Mouse (Mus musculus): ENCODE measurements around the gene Aadacl3.

Gene Aadacl3

DNA sequence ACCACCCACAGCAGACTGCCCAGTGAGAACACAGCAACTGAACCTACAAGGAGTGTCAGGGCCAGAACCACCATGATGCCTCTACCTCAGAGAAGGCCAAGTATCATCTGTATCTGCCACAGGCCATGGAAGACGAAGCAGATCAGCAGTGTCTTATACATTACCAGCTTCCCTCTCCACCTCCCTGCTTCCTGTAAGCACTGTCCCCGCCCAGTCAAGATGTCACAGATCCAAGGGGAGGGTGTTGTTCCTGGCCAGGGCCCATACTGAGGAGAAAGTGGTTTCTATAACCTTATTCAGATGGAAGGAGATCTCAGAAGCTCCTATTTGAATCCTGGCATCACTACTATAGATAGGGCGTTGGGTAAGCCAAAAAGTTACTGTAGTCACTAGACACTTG lies at the start of gene Aadacl3:
Aadacl3 (minus strand) TSS at position 101 of the 400 bp plus-strand sequence.
- DNase-seq = no peak

DNA sequence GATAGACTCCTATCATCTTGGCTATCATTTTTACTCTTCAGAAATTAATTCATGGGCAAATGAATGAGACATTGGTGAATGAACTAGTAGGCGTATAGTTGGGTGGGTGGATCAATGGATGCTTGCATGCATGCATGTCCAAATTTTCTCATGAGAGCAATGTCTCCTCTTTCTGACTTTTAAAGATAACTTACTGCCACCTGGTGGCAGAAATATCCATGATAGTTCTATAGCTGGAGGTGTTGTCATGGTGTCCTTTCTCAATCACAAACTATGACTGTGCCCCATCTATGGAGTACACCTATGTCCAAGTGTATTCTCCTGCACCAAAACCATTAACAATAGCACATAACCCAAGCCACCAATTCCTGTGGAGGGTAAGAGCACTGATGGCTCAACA lies 43.0 kb upstream of the Aadacl3 start:
- no peak for DNase-seq

DNA sequence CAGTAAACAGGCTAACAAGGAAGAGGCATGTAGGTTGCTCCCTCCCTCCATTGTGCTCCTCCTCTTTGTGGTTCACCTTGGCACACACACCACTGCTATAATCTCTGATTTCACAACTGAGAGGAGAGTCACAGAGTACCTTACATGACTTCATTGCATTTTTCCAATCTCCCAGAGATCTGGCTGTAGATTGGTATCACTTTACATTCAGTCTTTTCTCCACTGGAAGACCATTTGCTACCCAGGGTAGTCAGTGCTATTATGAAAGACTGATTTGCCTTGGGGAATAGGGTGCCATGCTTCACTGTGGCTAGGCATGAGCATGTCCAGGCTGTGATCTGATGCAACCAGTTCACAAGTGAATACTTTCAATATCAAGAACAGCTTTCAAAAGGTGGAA lies 29.8 kb upstream of the Aadacl3 start:
- DNase-seq = no peak

DNA sequence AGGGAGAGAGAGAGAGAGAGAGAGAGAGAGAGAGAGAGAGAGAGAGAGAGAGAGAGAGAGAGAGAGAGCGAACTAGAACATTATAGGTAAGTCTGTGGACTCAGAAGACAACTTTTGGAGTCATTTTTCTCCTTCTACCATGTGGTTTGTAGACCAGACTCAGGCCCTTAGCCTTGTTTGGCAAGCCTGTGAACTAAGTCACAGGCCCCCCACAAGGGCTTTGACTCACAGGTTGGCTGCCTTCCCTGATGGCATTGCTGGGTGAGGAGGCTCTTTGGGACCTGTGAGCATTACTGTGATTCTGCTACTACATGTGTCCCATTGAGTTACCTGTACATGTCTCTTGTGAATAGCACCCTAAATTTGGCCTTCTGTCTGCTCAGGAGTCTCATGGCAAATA lies 4.5 kb upstream of the Aadacl3 start:
- DNase-seq = no peak

DNA sequence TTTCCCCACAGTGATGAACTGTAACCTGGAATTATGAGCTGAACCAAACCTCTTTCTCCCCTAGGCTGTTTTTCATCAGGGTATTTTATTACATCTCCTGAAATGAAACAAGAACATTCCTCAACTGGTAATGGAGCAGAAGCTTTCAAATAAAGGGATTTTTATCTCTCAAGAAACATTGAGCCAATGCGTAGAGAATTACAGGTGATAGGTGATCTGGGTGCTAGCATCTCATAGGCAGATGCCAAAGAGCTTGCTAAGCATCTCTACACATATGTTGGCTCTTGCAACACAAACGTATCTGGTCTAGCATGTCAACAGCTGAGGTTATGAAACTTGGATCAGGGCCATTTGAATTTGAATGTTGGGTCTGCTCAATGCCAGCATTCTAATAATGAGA lies 1.6 kb upstream of the Aadacl3 start:
- DNase-seq = no peak

DNA sequence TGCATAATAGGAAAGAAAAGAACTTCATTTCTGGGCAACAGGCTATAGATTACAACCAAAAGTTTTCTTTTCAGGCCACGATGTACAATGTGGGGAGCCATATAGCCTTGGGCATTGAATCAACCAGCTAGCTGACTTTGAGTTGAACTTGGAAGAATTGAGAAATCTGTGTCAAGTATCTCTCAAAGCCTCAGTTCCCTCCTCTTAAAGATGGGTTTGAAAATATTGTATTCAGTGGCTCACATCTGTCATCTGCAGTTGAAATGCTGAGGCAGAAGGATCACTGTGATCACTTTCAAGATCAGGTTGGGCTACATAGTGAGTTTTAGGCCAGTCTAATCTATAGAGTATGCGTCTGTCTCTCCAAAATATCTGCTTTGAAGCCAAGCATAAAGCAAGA lies 10.3 kb downstream of the Aadacl3 start, which contains the start of gene Gm9944:
Gm9944 (minus strand) TSS at position 101 of the 400 bp plus-strand sequence.
- no peak for DNase-seq

DNA sequence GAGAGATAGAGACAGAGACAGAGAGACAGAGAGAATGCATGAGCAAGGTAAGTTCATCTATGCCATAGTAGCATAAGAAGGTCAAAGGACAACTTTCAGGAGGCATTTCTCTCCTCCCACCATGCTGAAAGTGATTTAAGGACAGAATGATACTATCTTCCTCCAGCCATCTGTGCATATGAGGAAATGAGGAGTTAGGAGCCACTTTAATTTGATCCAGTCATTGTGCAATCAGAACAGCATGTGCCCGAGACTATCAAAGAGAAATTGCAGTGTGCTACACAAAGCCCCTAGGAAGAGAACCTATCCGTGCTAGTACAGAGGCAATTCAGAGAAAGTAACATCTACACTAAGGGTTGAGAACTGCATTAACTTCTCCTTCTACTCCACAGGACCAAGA lies 15.0 kb downstream of the Aadacl3 start:
- DNase-seq = no peak

DNA sequence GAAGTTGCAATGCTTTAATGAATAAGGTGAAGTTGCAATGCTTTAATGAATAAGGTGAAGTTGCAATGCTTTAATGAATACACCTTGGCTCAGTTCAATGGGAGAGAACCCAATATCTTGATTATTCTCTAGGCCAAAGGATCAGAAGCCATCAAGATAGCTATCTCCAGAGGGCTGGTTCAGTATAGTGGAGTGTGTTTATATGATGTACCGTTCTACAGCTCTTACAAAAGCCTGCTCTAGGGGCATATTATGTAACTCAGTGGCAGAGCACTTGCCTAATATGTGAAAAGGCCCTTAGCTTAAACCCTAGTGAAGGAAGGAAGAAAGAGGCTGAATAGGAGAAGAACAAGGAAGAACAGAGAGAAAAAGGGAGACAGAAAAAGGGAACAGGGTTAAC lies 22.0 kb downstream of the Aadacl3 start:
- DNase-seq = no peak

DNA sequence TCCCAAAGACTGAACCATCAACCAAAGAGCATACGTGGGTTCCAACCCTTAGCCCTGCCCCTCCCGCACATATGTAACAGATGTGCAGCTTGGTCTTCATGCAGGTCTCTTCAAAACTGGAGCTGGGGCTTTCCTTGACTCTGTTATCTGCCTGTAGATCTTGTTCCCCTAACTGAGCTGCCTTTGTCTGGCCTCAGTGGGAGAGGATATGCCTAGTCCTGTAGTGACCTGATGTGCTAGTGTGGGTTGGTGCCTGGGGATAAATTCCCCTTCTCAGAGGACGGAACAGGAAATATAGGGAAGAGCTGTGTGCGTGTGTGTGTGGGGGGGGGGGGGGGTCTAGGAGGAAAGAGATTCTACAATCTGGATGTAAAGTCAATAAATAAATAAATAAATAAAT lies 22.5 kb downstream of the Aadacl3 start:
- no peak for DNase-seq

DNA sequence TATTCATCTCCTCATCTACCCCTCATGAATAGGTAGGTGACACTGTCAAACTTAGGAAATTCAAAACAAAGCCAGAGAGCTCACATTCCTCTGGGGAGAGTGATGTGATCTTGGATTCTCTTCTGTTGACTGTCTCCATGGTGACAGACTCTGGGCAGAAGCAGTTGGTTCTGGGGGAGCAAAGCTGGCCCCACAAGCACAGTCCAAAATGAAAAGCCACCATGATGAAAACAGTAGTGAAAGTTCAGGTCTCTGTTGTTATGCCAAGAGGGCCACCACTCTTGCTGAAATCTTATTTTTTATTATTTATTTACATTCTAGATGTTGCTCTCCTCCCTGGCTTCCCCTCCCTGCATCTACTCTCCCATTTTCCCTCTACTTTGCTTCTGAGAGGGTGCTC lies 24.9 kb downstream of the Aadacl3 start, which contains the start of gene 1700012P22Rik:
1700012P22Rik (minus strand) TSS at position 101 of the 400 bp plus-strand sequence.
- no peak for DNase-seq

DNA sequence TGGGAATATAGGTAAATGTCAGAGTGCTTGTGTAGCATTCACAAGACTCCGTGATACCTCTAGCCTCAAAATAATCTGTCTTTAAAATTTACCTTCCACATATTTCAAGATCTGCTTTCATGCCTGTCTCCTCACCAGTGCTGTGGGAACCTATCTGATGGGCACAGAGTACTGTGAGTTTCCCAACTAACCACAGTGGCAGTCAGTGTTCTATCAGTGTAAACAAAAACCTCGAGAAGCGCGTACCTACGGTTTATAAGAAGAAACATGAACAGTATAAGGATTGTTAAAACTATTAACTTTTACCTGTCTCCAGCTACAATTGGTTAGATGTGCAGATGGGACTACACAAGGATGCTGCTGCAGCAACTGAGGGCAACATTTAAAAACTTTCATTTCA lies 30.3 kb downstream of the Aadacl3 start:
- DNase-seq = no peak

DNA sequence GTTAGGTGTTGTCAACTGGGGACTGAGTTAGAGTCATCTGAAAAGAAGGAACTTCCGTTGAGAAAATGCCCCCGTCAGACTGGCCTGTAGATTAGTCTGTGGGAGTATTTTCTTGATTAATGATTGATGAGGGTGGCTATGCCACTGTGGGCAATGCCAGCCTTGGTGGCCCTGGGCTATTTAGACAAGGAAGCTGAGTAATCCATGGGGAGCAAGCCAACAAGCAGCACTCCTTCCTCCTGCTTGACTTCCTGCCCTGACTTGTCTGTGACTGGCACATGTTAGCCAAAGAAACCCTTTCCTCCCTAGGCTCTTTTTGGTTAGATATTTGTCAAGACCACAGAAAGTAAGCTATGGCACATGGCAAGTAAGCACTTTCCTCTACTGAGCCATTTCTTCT lies 32.8 kb downstream of the Aadacl3 start:
- no peak for DNase-seq

DNA sequence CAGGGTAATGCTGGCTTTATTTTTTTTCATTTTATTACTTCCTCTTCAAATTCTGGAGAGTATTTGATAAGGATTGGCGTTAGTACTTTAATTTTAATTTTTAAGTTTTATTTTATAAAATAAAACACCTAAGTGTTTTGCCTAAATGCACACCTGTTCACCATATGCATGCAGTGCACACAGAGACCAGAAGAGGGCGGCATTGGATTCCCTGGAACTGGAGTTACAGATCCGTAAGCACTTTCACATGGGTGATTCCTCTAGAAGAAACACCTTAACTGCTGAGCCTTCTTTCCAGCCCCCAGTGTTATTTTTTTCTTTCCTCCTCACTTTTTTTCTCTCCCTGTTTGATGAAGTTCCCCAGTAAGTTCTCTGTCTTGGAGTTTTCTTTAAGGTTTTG lies 34.7 kb downstream of the Aadacl3 start:
- DNase-seq = peak; percentile 8

DNA sequence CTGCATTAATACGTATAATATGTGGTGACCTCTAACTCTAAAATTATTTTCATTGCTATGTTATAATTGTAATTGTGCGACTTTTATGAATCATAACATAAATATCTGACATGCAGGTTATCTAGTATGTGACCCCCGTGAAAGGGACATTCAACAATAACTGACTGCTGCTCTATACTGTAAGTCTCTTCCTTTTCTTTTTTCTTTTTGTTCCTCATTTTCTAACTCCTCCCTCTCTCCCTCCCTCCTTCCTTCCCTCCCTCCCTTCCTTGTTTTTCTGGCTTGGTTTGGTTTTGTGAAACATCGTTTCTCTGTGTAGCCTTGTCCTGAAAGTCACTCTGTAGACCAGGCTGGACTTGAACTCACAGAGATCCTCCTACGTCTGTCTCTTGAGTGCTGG lies 39.0 kb downstream of the Aadacl3 start:
- DNase-seq = no peak

DNA sequence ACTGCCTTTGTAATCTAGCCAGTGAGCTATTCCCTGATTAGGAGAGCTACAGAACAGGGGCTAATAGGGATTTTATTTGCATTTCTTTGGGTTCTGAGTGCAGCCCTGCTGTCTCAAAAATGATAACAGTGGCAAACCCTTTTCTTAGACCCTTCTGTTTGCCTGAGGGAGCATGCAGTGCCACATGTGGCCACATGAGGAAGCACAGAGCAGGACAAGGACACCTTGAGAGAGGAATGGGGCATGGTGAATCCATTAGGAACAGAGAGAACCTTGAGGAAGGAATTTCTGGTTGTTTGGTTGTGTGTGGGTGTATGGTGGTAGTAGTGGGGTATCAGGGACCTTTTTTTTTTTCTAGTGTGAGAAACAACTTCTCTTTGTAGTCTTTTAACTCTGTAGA lies 42.9 kb downstream of the Aadacl3 start:
- no peak for DNase-seq

DNA sequence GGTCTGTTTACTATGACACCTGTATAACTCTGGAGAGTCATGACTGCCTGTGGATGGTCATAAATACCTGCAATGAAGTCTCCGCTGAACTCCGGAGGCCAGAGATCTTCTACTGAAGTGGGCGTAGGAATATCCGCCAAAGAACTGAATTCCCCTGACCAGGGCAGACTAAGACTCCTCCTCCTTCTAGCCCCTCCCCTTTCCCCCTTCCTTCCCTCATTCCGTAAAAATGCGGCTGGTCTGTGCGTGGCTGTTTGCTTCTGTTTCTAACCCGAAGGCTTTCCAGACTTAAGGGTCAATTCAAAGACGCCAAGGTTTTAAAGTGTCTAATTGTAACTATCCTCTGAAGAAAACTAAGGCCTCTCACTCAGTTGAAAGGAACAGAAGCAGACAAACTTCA lies 55.3 kb downstream of the Aadacl3 start, which contains the start of gene Pramef12:
Pramef12 (minus strand) TSS at position 175 of the 400 bp plus-strand sequence.
- no peak for DNase-seq

DNA sequence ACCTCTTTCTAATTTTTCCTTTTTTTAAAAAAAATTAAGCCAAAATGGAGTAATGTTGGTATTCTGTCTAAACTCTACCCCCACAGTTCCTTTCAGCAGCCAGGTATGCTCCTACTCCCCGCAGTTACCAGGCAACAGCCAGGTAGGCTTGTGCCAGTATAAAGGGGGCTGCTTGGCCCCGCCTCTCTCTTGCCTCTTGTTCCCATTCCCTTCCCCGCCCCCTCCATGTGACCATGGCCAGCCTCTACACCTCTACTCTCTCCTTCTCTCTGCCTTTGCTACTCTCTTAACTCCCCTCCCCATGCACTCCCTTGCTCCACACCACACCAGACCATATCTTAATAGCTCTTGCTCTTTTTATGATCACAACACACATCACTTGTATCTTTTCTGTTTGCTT lies 57.3 kb downstream of the Aadacl3 start:
- DNase-seq = no peak

DNA sequence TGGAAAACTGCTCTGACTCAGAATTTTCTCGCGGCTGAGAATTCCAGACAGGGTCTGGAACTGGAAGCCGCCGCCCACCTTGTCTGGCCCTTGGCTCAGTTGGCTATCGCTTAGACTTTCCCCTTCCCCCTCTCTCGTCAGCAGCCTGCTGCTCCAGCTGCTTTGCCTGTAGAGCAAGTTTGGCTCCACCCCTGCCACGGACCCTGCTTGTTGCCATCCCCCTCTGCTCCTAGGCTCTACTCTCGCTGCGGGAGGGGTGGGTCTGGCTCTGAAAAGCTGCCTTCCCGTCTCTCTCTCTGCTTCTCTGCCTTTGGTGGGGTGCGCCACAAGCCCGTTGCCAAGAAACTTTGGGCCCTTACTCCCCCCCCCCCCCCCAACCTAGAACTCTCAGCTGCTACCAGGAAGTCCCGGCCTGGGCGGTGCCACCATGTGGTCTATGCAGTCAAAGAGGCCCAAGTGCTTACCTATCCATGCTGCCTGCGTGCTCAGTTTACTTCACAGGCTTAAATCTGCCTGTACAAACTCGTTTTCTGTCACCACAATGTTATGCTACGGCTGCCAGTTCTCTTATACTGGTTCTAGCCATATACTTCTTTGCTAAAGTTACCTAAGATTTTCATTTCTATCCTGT lies 59.0 kb downstream of the Aadacl3 start:
- peak; percentile 40 for DNase-seq

Measured in kidney, postnatal 14 days (tissue).